Mouse (Mus musculus): Measurements from ENCODE around the gene Gm12666.
"Not testable (repeated sequence)": the region's sequence is repeated elsewhere in the genome, so short reads cannot be mapped to it uniquely, and the experiment has no call there.

Gene Gm12666

DNA sequence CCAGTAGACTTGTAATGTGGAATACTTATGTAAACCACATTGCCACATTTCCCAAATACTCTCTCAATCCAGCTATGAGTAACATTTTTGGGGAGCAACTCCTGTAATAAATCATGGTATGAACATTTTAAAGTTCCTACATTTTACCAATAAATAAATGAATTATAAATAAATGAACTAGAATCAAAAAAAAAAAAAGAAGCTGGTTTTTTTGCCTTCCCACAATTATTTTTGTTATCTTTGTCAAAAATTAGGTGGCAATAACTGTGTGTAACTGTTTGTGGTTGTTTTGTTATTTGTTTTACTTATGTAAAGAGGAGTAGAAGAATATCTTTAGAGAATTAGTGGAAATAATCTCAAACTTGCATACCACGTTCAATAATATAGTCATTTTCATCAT is at the start of gene Gm12666:
TSS of gene Gm12666 (minus strand) at position 101 of the 400 bp plus-strand sequence.
- DNase-seq (ENCODE audit: extremely low read depth, low read depth, low spot score) = not testable (repeated sequence)

- DNase-seq (ENCODE audit: extremely low read depth, low read depth, low spot score) = no peak
These were observed 34.8 kb upstream of the Gm12666 start for GRCm38 (mm10) chr4:92226326-92226725.

DNA sequence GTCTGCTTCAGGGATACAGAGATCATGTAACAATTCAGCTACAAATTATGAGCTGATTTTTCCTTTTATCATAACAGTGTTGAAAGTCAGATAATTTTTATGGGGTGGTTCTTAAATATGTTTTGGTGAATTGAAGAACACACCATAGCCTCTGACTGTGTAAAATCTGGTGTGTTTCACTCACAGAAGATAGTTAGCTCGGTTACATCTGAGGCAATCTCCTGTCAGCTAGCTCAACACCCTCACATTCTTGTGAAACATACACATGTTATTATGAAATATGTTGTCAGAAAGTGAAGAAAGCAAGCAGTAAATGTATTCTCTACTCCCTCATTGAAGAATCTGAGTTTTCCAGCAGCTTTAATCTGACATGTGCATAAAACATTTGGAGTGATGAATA is 24.7 kb upstream of the Gm12666 start:
- DNase-seq (ENCODE audit: extremely low read depth, low read depth, low spot score) = no peak

DNA sequence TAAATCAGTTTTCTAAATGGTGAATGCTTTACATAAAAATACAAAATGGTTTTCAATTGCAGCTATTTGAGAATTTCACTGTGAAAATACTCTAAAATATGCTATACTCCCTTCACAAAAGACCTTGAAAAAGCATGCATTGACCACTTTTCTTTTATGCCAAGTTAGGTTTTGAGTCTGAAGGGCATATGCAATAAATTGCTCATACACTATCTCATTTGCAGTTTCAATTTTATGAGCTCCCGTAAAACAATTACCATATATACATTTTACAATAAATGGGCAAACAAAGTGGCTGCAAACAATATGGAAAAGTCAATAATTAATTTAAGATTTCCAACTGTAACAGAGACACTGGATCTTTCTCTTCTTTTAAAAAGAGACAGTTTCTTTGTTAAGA is 38.9 kb downstream of the Gm12666 start:
- DNase-seq (ENCODE audit: extremely low read depth, low read depth, low spot score) = no peak

- DNase-seq (ENCODE audit: extremely low read depth, low read depth, low spot score) = no peak
These were observed 44.4 kb downstream of the Gm12666 start, which contains the start of gene Izumo3 for GRCm38 (mm10) chr4:92147134-92147533. Gene Izumo3, minus strand, starts transcription at chr4:92147234.
